Mouse (Mus musculus): ENCODE measurements around the gene 4930568D16Rik. TPM values are rescaled to one million over a fixed set of nuclear protein-coding genes. Genes with fewer than 3 reads are reported as not detected.

4930568D16Rik gene
- not detected in 2 replicates for polyA plus RNA-seq (2015; fragmentation: Nextera tagmentation; extraction: Ambion mirVana)

DNA sequence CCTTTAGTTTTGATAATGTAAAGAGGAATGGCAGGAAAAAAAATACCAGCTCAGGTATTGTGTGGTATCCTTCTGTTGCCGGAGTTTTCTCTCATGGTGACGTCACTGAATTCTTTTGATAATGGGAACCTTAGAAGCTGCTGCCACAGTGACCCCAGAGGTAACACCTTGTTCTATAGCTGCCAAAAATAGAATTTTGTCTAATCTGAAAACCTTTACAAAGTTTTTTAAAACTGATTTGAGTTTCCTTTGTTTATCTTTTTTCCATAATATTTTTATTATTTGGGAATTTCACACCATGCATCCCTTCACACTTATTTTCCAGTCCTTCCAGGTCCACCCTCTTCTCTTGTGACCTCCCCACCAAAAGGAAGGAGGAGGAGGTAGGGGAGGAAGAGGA lies at the start of gene 4930568D16Rik:
TSS of gene 4930568D16Rik (minus strand) at position 101 of the 400 bp plus-strand sequence.
- Histone ChIP-seq H3K9ac (no peak within 1 kb of the TSS), H3K9me3 (0 out of 2 replicates have a peak, but pooled peaks cover 4% of the 10 kb centered on the region), H3K36me3 (no peaks in the 10 kb centered on the region), H3K4me2 (no peak within 1 kb of the TSS), H3K27ac (no peak within 1 kb of the TSS), H3K4me1 (no peaks in the 10 kb centered on the region), H3K27me3 (no peaks in the 10 kb centered on the region), H3K4me3 (no peak within 1 kb of the TSS)
- no peak for ATAC-seq (ENCODE audit: insufficient number of reproducible peaks, insufficient read depth, low FRiP score, low TSS enrichment, low read depth)
- WGBS, result 73% methylated on average over 2 of the region's 2 CpGs

DNA sequence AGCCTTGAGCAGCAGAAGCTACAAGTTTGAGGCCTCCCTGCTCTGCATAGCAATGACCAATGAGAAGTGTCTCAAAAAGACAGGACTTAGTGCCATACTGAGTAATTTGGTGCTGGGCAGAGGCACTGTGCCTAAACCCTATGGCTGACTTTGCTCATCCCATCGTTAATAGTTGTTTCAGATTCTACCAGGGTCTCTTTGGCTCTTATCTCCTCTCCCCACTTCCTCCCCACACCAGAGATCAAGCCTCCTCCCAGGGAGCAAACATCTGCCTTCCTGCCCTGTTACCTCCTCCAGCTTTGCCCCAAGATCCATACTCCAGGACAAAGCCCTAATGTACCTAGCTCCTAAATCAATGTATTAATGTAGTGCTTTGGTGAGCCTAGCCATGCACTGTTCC lies 49.7 kb upstream of the 4930568D16Rik start:
- Histone ChIP-seq H3K36me3 (peaks cover 24% of the 10 kb centered on the region), H3K4me1 (peaks cover under 1% of the 10 kb centered on the region; the same call in 1 of the 2 replicates), H3K9me3 (peaks cover 8% of the 10 kb centered on the region; the same call in 1 of the 2 replicates), H3K4me3 (no peak overlapping the region), H3K4me2 (no peak overlapping the region), H3K9ac (no peak overlapping the region), H3K27ac (no peak overlapping the region), H3K27me3 (no peaks in the 10 kb centered on the region)
- WGBS, result 84% methylated on average over 1 of the region's 1 CpGs
- no peak for ATAC-seq (ENCODE audit: insufficient number of reproducible peaks, insufficient read depth, low FRiP score, low TSS enrichment, low read depth)

DNA sequence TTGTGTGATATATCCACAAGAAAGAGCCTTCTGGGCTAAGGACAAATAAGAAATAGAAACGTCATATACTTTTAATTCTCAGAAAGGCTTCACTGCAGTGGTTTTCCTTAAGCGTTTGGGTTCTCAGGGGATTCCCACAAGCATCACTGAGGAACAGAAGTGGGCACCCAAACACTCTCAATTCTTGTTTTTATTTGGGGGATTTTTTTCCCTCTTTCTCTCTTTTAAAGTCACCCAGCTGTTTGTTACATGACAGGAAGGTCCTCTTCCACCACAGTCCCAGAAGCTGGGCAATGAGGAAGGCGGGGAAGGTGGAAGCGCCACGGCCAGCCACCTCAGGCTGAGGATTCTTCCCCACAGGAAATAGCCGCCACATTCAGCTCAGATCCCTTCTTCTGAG lies 48.9 kb upstream of the 4930568D16Rik start:
- H3K27me3 ChIP-seq, result no peaks in the 10 kb centered on the region
- no peak overlapping the region for H3K27ac ChIP-seq
- WGBS, result 82% methylated on average over 6 of the region's 6 CpGs
- H3K4me2 ChIP-seq, result no peak overlapping the region
- no peak for ATAC-seq (ENCODE audit: insufficient number of reproducible peaks, insufficient read depth, low FRiP score, low TSS enrichment, low read depth)
- H3K36me3 ChIP-seq, result peaks cover 19% of the 10 kb centered on the region
- no peak overlapping the region for H3K4me3 ChIP-seq
- no peak overlapping the region for H3K9ac ChIP-seq
- peaks cover 8% of the 10 kb centered on the region; the same call in 1 of the 2 replicates for H3K9me3 ChIP-seq
- H3K4me1 ChIP-seq, result no peaks in the 10 kb centered on the region

DNA sequence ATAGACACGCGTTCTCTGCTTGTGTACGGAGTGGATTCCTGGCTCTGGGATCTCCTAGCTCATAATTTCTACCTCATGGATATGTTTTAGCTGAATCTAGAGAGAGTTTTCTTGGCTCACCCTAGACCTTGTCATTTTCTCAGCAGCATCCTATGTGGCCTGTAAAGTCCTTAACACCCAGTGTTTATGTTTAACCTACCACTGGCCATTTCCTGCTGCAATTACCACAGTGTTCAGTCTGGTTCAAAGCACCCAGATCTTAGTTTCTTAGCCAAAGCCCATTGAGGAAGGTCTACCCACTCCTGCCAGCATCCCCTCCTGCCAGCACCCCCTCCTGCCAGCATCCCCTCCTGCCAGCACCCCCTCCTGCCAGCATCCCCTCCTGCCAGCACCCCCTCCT lies 45.3 kb upstream of the 4930568D16Rik start:
- Histone ChIP-seq H3K9me3 (no peaks in the 10 kb centered on the region), H3K4me2 (no peak overlapping the region), H3K4me1 (no peaks in the 10 kb centered on the region), H3K9ac (no peak overlapping the region), H3K27ac (no peak overlapping the region), H3K27me3 (no peaks in the 10 kb centered on the region), H3K4me3 (no peak overlapping the region), H3K36me3 (peaks cover 5% of the 10 kb centered on the region; the same call in 1 of the 2 replicates)
- ATAC-seq (ENCODE audit: insufficient number of reproducible peaks, insufficient read depth, low FRiP score, low TSS enrichment, low read depth), result no peak
- 93% methylated on average over 3 of the region's 3 CpGs for WGBS

DNA sequence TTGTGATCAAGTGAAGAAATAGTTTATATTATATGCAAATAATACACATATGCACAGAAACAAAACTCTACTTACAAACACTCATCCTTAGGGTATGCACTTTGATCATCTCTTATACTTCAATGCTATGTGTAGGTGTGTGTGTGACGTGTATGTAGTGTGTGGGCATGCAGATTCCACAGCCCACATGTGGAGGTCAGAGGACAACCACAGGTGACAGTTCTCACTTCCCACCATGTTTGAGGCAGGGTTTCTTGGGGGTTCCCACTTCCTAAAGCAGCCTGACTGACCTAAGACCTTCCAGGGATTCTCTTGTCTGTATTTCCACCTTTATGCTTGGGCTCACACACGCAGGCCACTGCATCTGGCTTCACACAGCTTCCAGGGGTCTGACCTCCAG lies 44.7 kb upstream of the 4930568D16Rik start:
- Histone ChIP-seq H3K9me3 (no peaks in the 10 kb centered on the region), H3K27me3 (no peaks in the 10 kb centered on the region), H3K36me3 (peaks cover 6% of the 10 kb centered on the region; the same call in 1 of the 2 replicates), H3K4me1 (no peaks in the 10 kb centered on the region), H3K4me2 (no peak overlapping the region), H3K27ac (no peak overlapping the region), H3K9ac (no peak overlapping the region), H3K4me3 (no peak overlapping the region)
- 82% methylated on average over 2 of the region's 2 CpGs for WGBS
- ATAC-seq (ENCODE audit: insufficient number of reproducible peaks, insufficient read depth, low FRiP score, low TSS enrichment, low read depth), result no peak

DNA sequence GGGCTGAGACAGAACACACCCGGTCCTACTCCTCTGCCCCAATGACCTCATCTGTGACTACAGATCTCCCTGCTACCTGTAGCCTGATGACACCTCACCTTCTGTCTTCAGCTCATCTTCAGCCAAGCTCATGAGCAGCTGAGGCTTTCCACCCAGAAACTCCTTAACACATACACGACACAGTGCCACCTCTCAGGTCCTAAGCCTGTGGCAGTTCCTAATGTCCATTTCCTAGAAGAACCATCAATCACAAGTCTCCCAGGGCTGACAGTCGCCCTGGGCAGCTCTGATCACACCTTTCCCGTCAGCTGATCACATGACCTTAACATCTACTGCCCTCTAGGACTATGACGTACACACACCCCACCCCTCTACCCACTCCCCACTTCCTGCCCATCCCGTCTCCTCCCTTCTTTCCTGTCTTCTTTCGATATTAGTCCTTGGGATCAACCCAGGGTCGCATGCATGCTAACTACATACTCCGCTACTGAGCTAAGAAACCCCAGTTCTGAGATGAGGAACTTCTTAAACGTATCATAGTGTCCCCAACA lies 44.2 kb upstream of the 4930568D16Rik start:
- Histone ChIP-seq H3K9me3 (no peaks in the 10 kb centered on the region), H3K27me3 (no peaks in the 10 kb centered on the region)
- WGBS, result 69% methylated on average over 10 of the region's 10 CpGs

DNA sequence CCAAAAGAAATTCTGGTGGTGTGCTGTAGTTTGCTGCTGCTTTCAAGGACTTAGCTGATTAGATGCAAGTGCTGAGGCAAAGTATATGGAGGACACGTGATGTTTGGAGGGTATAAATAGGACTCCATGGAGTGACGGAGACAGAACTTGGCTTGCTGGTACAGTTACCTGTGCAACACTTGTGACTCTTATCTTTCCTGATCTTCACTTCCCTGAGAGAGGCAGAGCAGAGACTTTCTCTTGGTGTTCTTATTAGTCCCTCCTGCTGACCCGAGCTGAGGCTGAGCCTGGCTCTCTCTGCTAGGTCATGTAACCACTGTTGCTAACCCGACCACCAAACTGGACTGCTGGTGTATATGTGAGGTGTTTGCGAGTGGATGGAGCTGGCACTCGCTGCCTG lies 41.9 kb upstream of the 4930568D16Rik start:
- H3K9ac ChIP-seq, result no peak overlapping the region
- no peak overlapping the region for H3K4me3 ChIP-seq
- ATAC-seq (ENCODE audit: insufficient number of reproducible peaks, insufficient read depth, low FRiP score, low TSS enrichment, low read depth), result no peak
- no peaks in the 10 kb centered on the region for H3K9me3 ChIP-seq
- H3K36me3 ChIP-seq, result peaks cover 6% of the 10 kb centered on the region; the same call in 1 of the 2 replicates
- no peak overlapping the region for H3K27ac ChIP-seq
- H3K4me1 ChIP-seq, result no peaks in the 10 kb centered on the region
- WGBS, result 88% methylated on average over 6 of the region's 6 CpGs
- H3K4me2 ChIP-seq, result no peak overlapping the region
- H3K27me3 ChIP-seq, result no peaks in the 10 kb centered on the region

More for the DNA sequence above, 44.2 kb upstream of the 4930568D16Rik start:
- Histone ChIP-seq H3K9ac (no peak overlapping the region), H3K36me3 (peaks cover 6% of the 10 kb centered on the region; the same call in 1 of the 2 replicates), H3K4me1 (no peaks in the 10 kb centered on the region), H3K27ac (no peak overlapping the region), H3K4me3 (no peak overlapping the region), H3K4me2 (no peak overlapping the region)
- no peak for ATAC-seq (ENCODE audit: insufficient number of reproducible peaks, insufficient read depth, low FRiP score, low TSS enrichment, low read depth)

DNA sequence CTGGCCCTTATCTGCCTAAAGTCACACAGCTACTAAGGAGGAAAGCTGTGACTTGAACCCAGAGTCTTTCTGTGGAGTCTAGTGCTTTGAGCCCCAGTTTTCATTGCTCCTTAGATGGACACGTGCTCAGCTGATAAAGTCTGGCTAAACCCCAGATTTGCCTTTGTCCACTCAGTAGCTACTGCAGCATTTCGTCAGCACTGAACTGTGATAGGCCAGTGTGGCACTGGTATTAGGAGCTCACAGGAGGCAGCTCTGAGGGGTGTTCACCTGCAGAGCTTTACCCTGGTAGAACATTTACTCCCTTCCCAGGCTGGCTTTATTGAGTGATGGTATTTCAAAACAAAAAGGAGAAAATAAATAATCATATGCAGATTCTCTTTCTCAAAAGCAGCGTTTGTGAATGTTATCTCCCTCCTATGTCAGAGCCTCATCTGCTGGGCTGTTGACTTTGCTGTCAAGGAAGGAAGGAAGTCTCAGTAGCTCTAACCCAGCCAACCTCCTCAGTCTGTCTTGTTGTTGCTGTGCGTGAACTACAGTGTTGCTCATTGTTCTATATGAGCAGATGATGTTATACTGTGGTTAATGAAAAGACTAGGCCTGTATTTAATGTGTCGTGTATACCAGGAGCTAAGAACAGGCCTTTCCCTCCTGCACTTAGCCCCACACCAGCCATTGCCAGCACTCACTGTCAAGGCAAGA lies 41.0 kb upstream of the 4930568D16Rik start:
- Histone ChIP-seq H3K27me3 (no peaks in the 10 kb centered on the region), H3K4me3 (no peak overlapping the region), H3K9ac (no peak overlapping the region), H3K4me2 (no peak overlapping the region), H3K27ac (no peak overlapping the region), H3K36me3 (peaks cover 6% of the 10 kb centered on the region; the same call in 1 of the 2 replicates), H3K4me1 (no peaks in the 10 kb centered on the region), H3K9me3 (no peaks in the 10 kb centered on the region)
- ATAC-seq (ENCODE audit: insufficient number of reproducible peaks, insufficient read depth, low FRiP score, low TSS enrichment, low read depth), result no peak
- 79% methylated on average over 5 of the region's 5 CpGs for WGBS

DNA sequence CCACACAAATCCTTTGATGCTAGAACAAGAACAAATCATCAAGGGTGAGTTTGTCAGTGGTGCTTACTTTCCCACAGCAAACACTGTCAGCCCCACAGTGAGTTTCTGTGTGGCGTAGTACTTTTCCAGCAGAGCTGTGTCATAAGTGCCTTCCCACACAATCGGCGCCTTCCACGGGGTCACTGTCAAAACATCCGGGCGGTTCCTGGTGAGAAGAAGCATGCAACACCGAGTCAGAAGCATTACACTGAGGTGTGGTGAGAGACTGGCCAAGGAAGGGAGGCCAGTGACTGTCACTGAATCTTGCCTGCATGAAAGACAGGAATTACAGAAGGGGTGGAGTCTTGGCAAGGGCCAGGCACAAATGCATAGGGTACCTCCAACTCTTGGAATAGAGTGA lies 40.3 kb upstream of the 4930568D16Rik start:
- Histone ChIP-seq H3K4me2 (no peak overlapping the region), H3K9me3 (no peaks in the 10 kb centered on the region), H3K27ac (no peak overlapping the region), H3K4me3 (no peak overlapping the region), H3K4me1 (no peaks in the 10 kb centered on the region), H3K36me3 (peaks cover 6% of the 10 kb centered on the region; the same call in 1 of the 2 replicates), H3K9ac (no peak overlapping the region), H3K27me3 (no peaks in the 10 kb centered on the region)
- no peak for ATAC-seq (ENCODE audit: insufficient number of reproducible peaks, insufficient read depth, low FRiP score, low TSS enrichment, low read depth)
- 88% methylated on average over 7 of the region's 7 CpGs for WGBS

DNA sequence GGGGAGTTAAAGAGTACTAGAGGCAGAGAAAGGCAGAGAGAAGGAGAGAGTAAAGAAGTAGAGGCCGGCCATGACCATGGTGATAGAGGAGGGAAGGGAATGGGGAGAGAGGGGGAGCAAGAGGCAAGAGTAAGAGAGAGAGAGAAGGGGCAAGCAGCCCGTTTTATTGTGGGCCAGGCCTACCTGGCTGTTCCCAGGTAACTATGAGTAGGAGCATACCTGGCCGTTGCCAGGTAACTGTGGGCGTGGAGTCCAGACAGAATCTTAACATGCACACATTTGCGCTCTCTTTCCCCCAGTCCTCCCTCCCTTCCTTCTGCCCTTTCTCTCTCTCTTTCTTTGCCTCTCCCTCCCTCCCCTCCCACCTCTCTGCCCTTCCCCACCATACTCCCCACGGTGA lies 39.7 kb upstream of the 4930568D16Rik start:
- H3K27ac ChIP-seq, result no peak overlapping the region
- no peaks in the 10 kb centered on the region for H3K27me3 ChIP-seq
- H3K4me3 ChIP-seq, result no peak overlapping the region
- no peaks in the 10 kb centered on the region for H3K4me1 ChIP-seq
- H3K9me3 ChIP-seq, result no peaks in the 10 kb centered on the region
- no peak overlapping the region for H3K4me2 ChIP-seq
- H3K9ac ChIP-seq, result no peak overlapping the region
- ATAC-seq (ENCODE audit: insufficient number of reproducible peaks, insufficient read depth, low FRiP score, low TSS enrichment, low read depth), result no peak
- 74% methylated on average over 6 of the region's 6 CpGs for WGBS
- peaks cover 10% of the 10 kb centered on the region; the same call in 1 of the 2 replicates for H3K36me3 ChIP-seq

DNA sequence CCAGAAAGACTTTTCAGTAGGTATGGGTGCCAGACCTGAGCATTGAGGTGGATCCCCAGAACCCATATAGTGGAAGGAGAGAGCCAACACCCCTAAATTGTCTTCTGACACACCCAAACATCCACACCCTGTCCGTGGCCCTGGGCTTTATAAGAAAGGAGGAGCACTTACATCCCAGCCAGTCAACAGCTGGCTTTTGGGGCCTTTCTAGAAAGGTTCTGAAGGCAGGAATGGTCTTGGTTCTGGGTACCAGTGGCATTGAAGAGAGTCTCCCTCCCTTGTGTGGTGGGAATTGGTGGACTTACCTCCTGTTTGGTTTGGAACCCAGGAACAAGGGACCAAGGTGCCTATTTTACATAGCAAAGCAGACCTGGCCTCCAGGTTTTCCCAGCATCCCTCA lies 39.1 kb upstream of the 4930568D16Rik start:
- no peak for ATAC-seq (ENCODE audit: insufficient number of reproducible peaks, insufficient read depth, low FRiP score, low TSS enrichment, low read depth)
- no peak overlapping the region for H3K27ac ChIP-seq
- H3K4me2 ChIP-seq, result no peak overlapping the region
- H3K4me3 ChIP-seq, result no peak overlapping the region
- no peaks in the 10 kb centered on the region for H3K4me1 ChIP-seq
- 79% methylated on average over 1 of the region's 1 CpGs for WGBS
- H3K36me3 ChIP-seq, result peaks cover 13% of the 10 kb centered on the region; the same call in 1 of the 2 replicates
- no peaks in the 10 kb centered on the region for H3K9me3 ChIP-seq
- H3K27me3 ChIP-seq, result no peaks in the 10 kb centered on the region
- no peak overlapping the region for H3K9ac ChIP-seq

DNA sequence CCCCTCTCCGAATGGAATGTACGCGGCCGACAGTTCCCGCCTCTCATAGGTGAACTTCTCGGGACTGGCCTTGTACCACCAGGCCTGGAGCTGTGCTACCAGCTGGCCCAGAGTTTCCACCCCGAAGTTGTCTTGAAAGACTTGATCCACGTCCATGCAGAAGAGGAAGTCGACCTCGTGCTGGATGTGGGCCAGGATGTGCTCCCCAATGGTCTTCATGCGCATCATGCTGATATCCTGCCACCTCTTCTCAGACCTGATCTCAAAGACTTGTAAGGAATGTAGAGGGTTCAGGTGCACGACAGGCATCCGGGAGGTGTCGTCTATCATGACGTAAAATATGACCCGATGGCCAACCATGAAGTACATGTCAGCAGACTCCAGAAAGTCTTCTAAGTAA lies 34.9 kb upstream of the 4930568D16Rik start:
- peaks cover 7% of the 10 kb centered on the region; the same call in 1 of the 2 replicates for H3K4me1 ChIP-seq
- peaks cover 6% of the 10 kb centered on the region; the same call in 1 of the 2 replicates for H3K36me3 ChIP-seq
- ATAC-seq (ENCODE audit: insufficient number of reproducible peaks, insufficient read depth, low FRiP score, low TSS enrichment, low read depth), result no peak
- H3K27me3 ChIP-seq, result no peaks in the 10 kb centered on the region
- no peak overlapping the region for H3K4me2 ChIP-seq
- no peak overlapping the region for H3K4me3 ChIP-seq
- no peak overlapping the region for H3K9ac ChIP-seq
- 93% methylated on average over 16 of the region's 16 CpGs for WGBS
- H3K27ac ChIP-seq, result no peak overlapping the region
- no peaks in the 10 kb centered on the region for H3K9me3 ChIP-seq

All from embryonic facial prominence, embryonic 13.5 days (tissue).